Mouse (Mus musculus) liver, embryonic 15.5 days (tissue): ENCODE data around the gene Ldlr. TPM values are rescaled to one million over a fixed set of nuclear protein-coding genes. Genes with fewer than 3 reads are reported as not detected.
A peak's percentile ranks its signal among the peaks of the same experiment; 100 is the strongest.

Experiments used
- ATAC-seq: fragments of 200-750 bp; cut with Nextera tagmentation; 2 replicates; pipeline ENCODE4 v1.8.0; 2017; ENCODE audit warnings: moderate number of reproducible peaks, mild to moderate bottlenecking, moderate library complexity; ENCODE audit not compliant: insufficient read depth
- H3K27ac ChIP-seq: fragments of 300-500 bp; sonication (generic); replicated peaks from 2 replicates; pipeline ENCODE4 v1.5.1; 2015; ENCODE audit warnings: mild to moderate bottlenecking, inconsistent platforms
- H3K27me3 ChIP-seq: fragments of 300-500 bp; sonication (generic); 2 replicates; pipeline ENCODE4 v1.6.1; 2015; ENCODE audit warnings: mild to moderate bottlenecking, inconsistent platforms
- H3K36me3 ChIP-seq: fragments of 300-500 bp; sonication (generic); replicated peaks from 2 replicates; pipeline ENCODE4 v1.6.1; 2015; ENCODE audit warnings: moderate library complexity, mild to moderate bottlenecking, inconsistent platforms
- H3K4me1 ChIP-seq: fragments of 300-500 bp; sonication (generic); replicated peaks from 2 replicates; pipeline ENCODE4 v1.6.1; 2015; ENCODE audit warnings: inconsistent platforms
- H3K4me2 ChIP-seq: fragments of 300-500 bp; sonication (generic); 2 replicates; pipeline ENCODE4 v1.6.1; 2015; ENCODE audit warnings: moderate library complexity, mild to moderate bottlenecking, inconsistent platforms
- H3K4me3 ChIP-seq: fragments of 300-500 bp; sonication (generic); replicated peaks from 2 replicates; pipeline ENCODE4 v1.5.1; 2015; ENCODE audit warnings: mild to moderate bottlenecking, inconsistent platforms
- H3K9ac ChIP-seq: fragments of 300-500 bp; sonication (generic); 2 replicates; pipeline ENCODE4 v1.6.1; 2015; ENCODE audit warnings: moderate library complexity, mild to moderate bottlenecking, inconsistent platforms
- H3K9me3 ChIP-seq: fragments of 300-500 bp; sonication (generic); replicated peaks from 2 replicates; pipeline ENCODE4 v1.6.1; 2016; ENCODE audit warnings: inconsistent platforms
- WGBS: fragments of 180-500 bp; shearing (Covaris S2); methylation state at CpG from one replicate; pipeline ENCODE4 v1.1.7; 2015; ENCODE audit warnings: mixed read lengths; ENCODE audit not compliant: insufficient replicate concordance; 5-methylcytosine and 5-hydroxymethylcytosine counted together
- polyA plus RNA-seq: library from polyadenylated mRNA; unstranded; fragments of >200 nt; fragmentation: Nextera tagmentation; extraction: Ambion mirVana; gene quantifications from 2 replicates; pipeline ENCODE4 v1.2.1, GENCODE M21; 2015

The Ldlr gene
- polyA plus RNA-seq, 1 experiment from 2014 or later = 24.5 TPM

GRCm38 (mm10) chr9:21725224-21726121, 2.2 kb downstream of the Ldlr start:
- 26% methylated on average over 23 of the region's 23 CpGs for WGBS
- no peak for ATAC-seq
- H3K36me3 ChIP-seq = 0 out of 2 replicates have a peak, but pooled peaks cover 9% of the 10 kb centered on the region
- no peaks in the 10 kb centered on the region for H3K9me3 ChIP-seq
- H3K4me3 ChIP-seq = peak overlapping the region; percentile 70
- H3K4me2 ChIP-seq = peak overlapping the region; percentile 95
- H3K4me1 ChIP-seq = peaks cover 76% of the 10 kb centered on the region
- no peaks in the 10 kb centered on the region for H3K27me3 ChIP-seq
- H3K9ac ChIP-seq = peak overlapping the region; percentile 68
- peak overlapping the region; percentile 75 for H3K27ac ChIP-seq

- peak overlapping the region; percentile 95 for H3K4me2 ChIP-seq
- no peaks in the 10 kb centered on the region for H3K27me3 ChIP-seq
- ATAC-seq = no peak
- H3K36me3 ChIP-seq = 0 out of 2 replicates have a peak, but pooled peaks cover 16% of the 10 kb centered on the region
- peaks cover 76% of the 10 kb centered on the region for H3K4me1 ChIP-seq
- H3K27ac ChIP-seq = peak overlapping the region; percentile 75; the same call in 1 of the 2 replicates
- peak overlapping the region; percentile 70 for H3K4me3 ChIP-seq
- H3K9me3 ChIP-seq = no peaks in the 10 kb centered on the region
- peak overlapping the region; percentile 68; the same call in 1 of the 2 replicates for H3K9ac ChIP-seq
- WGBS = 60% methylated on average over 14 of the region's 14 CpGs
These were observed 3.1 kb downstream of the Ldlr start for GRCm38 (mm10) chr9:21726218-21726975.

GRCm38 (mm10) chr9:21728261-21728832, 5.1 kb downstream of the Ldlr start:
- 78% methylated on average over 10 of the region's 10 CpGs for WGBS
- H3K27ac ChIP-seq = peak overlapping the region; percentile 29; the same call in 1 of the 2 replicates
- no peaks in the 10 kb centered on the region for H3K27me3 ChIP-seq
- no peaks in the 10 kb centered on the region for H3K9me3 ChIP-seq
- no peak overlapping the region for H3K9ac ChIP-seq
- H3K4me1 ChIP-seq = peaks cover 62% of the 10 kb centered on the region
- ATAC-seq = no peak
- peaks cover 33% of the 10 kb centered on the region for H3K36me3 ChIP-seq
- no peak overlapping the region for H3K4me3 ChIP-seq
- no peak overlapping the region for H3K4me2 ChIP-seq

- Histone ChIP-seq H3K36me3 (peaks cover 42% of the 10 kb centered on the region), H3K27ac (no peak overlapping the region), H3K9ac (no peak overlapping the region), H3K4me2 (no peak overlapping the region), H3K27me3 (no peaks in the 10 kb centered on the region), H3K4me3 (no peak overlapping the region), H3K4me1 (peaks cover 53% of the 10 kb centered on the region), H3K9me3 (no peaks in the 10 kb centered on the region)
- no peak for ATAC-seq
- WGBS = 63% methylated on average over 7 of the region's 7 CpGs
These were observed 6.0 kb downstream of the Ldlr start for GRCm38 (mm10) chr9:21729264-21729663.

GRCm38 (mm10) chr9:21732288-21732687, 9.0 kb downstream of the Ldlr start:
- 84% methylated on average over 9 of the region's 9 CpGs for WGBS
- no peak for ATAC-seq
- Histone ChIP-seq H3K36me3 (peaks cover 72% of the 10 kb centered on the region), H3K9me3 (no peaks in the 10 kb centered on the region), H3K4me2 (no peak overlapping the region), H3K27ac (no peak overlapping the region), H3K4me1 (peaks cover 33% of the 10 kb centered on the region), H3K9ac (no peak overlapping the region), H3K27me3 (no peaks in the 10 kb centered on the region), H3K4me3 (no peak overlapping the region)

GRCm38 (mm10) chr9:21733446-21733845, 10.2 kb downstream of the Ldlr start:
- peaks cover 83% of the 10 kb centered on the region for H3K36me3 ChIP-seq
- H3K4me3 ChIP-seq = no peak overlapping the region
- H3K4me2 ChIP-seq = no peak overlapping the region

GRCm38 (mm10) chr9:21733989-21734388, 10.7 kb downstream of the Ldlr start:
- Histone ChIP-seq H3K27ac (no peak overlapping the region), H3K27me3 (no peaks in the 10 kb centered on the region), H3K4me1 (peaks cover 16% of the 10 kb centered on the region), H3K4me3 (no peak overlapping the region), H3K36me3 (peaks cover 86% of the 10 kb centered on the region), H3K4me2 (no peak overlapping the region), H3K9ac (no peak overlapping the region), H3K9me3 (no peaks in the 10 kb centered on the region)
- 80% methylated on average over 7 of the region's 7 CpGs for WGBS
- no peak for ATAC-seq

More at GRCm38 (mm10) chr9:21733446-21733845, 10.2 kb downstream of the Ldlr start:
- H3K9ac ChIP-seq = no peak overlapping the region
- no peak overlapping the region for H3K27ac ChIP-seq
- H3K9me3 ChIP-seq = no peaks in the 10 kb centered on the region
- ATAC-seq = no peak
- no peaks in the 10 kb centered on the region for H3K27me3 ChIP-seq
- peaks cover 22% of the 10 kb centered on the region for H3K4me1 ChIP-seq
- WGBS = 87% methylated on average over 17 of the region's 17 CpGs

- Histone ChIP-seq H3K36me3 (peaks cover 91% of the 10 kb centered on the region), H3K4me2 (no peak overlapping the region), H3K27me3 (no peaks in the 10 kb centered on the region), H3K4me3 (no peak overlapping the region), H3K4me1 (peaks cover 8% of the 10 kb centered on the region; the same call in 1 of the 2 replicates), H3K9ac (no peak overlapping the region), H3K27ac (no peak overlapping the region), H3K9me3 (no peaks in the 10 kb centered on the region)
- 77% methylated on average over 14 of the region's 14 CpGs for WGBS
- no peak for ATAC-seq
These were observed 11.8 kb downstream of the Ldlr start for GRCm38 (mm10) chr9:21735126-21735525.

GRCm38 (mm10) chr9:21736580-21736979, 13.3 kb downstream of the Ldlr start:
- Histone ChIP-seq H3K27ac (no peak overlapping the region), H3K27me3 (no peaks in the 10 kb centered on the region), H3K4me2 (no peak overlapping the region), H3K36me3 (peaks cover 91% of the 10 kb centered on the region), H3K9me3 (no peaks in the 10 kb centered on the region), H3K4me1 (peaks cover 19% of the 10 kb centered on the region), H3K9ac (no peak overlapping the region), H3K4me3 (no peak overlapping the region)
- WGBS = 69% methylated on average over 3 of the region's 3 CpGs
- peak; percentile 21; the same call in 1 of the 2 replicates for ATAC-seq

GRCm38 (mm10) chr9:21737188-21737587, 13.9 kb downstream of the Ldlr start:
- H3K27ac ChIP-seq = no peak overlapping the region
- no peaks in the 10 kb centered on the region for H3K27me3 ChIP-seq
- H3K4me2 ChIP-seq = no peak overlapping the region
- no peaks in the 10 kb centered on the region for H3K9me3 ChIP-seq
- ATAC-seq = no peak
- peaks cover 25% of the 10 kb centered on the region for H3K4me1 ChIP-seq
- peaks cover 93% of the 10 kb centered on the region for H3K36me3 ChIP-seq
- H3K9ac ChIP-seq = no peak overlapping the region
- WGBS = 87% methylated on average over 10 of the region's 10 CpGs
- H3K4me3 ChIP-seq = no peak overlapping the region

GRCm38 (mm10) chr9:21738776-21739175, 15.5 kb downstream of the Ldlr start:
- Histone ChIP-seq H3K4me3 (no peak overlapping the region), H3K27ac (no peak overlapping the region), H3K4me2 (no peak overlapping the region), H3K36me3 (peaks cover 88% of the 10 kb centered on the region), H3K4me1 (peaks cover 27% of the 10 kb centered on the region), H3K9ac (no peak overlapping the region), H3K27me3 (no peaks in the 10 kb centered on the region), H3K9me3 (no peaks in the 10 kb centered on the region)
- 79% methylated on average over 7 of the region's 7 CpGs for WGBS
- no peak for ATAC-seq
